Mouse (Mus musculus) cerebellum, adult 2 months (tissue): ENCODE measurements around the gene Prdm11.

ENCODE experiments used
- CTCF ChIP-seq: fragments of 200-500 bp; IDR thresholded peaks from 2 replicates; pipeline ENCODE4 v1.5.1; 2011; ENCODE audit warnings: low read depth, mild to moderate bottlenecking, control low read depth, low read length, moderate library complexity, borderline replicate concordance; ENCODE audit not compliant: insufficient read depth
- POLR2A ChIP-seq: fragments of 200-500 bp; IDR thresholded peaks from 2 replicates; pipeline ENCODE4 v1.6.1; 2011; ENCODE audit warnings: low read length, control low read depth, borderline replicate concordance; ENCODE audit not compliant: insufficient read depth

- TF ChIP-seq POLR2A (peak; percentile 70), CTCF (no peak)
Observed at GRCm38 (mm10) chr2:93045129-93045817, 694 bp downstream of the Prdm11 start.
